Mouse (Mus musculus) stomach, postnatal 0 days (tissue): ENCODE measurements around the gene Bbc3. TPM values are rescaled to one million over a fixed set of nuclear protein-coding genes. Genes with fewer than 3 reads are reported as not detected.

Experiments
- ATAC-seq: fragments of 200-750 bp; cut with Nextera tagmentation; 2 replicates; pipeline ENCODE4 v1.8.0; 2017; ENCODE audit not compliant: low FRiP score, low TSS enrichment
- DNase-seq: peaks from one replicate; pipeline ENCODE4 v3.0.0-alpha.2; 2016; ENCODE audit warnings: low spot score
- H3K27ac ChIP-seq: fragments of 300-500 bp; sonication (generic); replicated peaks from 2 replicates; pipeline ENCODE4 v1.5.1; 2014; ENCODE audit warnings: mild to moderate bottlenecking, control low read depth
- H3K27me3 ChIP-seq: fragments of 300-500 bp; sonication (generic); 2 replicates; pipeline ENCODE4 v1.6.1; 2014; ENCODE audit warnings: low read length; ENCODE audit not compliant: control insufficient read depth, insufficient read depth
- H3K36me3 ChIP-seq: fragments of 300-500 bp; sonication (generic); 2 replicates; pipeline ENCODE4 v1.6.1; 2014; ENCODE audit warnings: low read length, mixed read lengths; ENCODE audit not compliant: control insufficient read depth, insufficient read depth
- H3K4me1 ChIP-seq: fragments of 300-500 bp; sonication (generic); replicated peaks from 2 replicates; pipeline ENCODE4 v1.6.1; 2014; ENCODE audit warnings: antibody characterized with exemption; ENCODE audit not compliant: control insufficient read depth, insufficient read depth
- H3K4me2 ChIP-seq: fragments of 300-500 bp; sonication (generic); replicated peaks from 2 replicates; pipeline ENCODE4 v1.6.1; 2014; ENCODE audit warnings: low read depth, mild to moderate bottlenecking, control low read depth, moderate library complexity
- H3K4me3 ChIP-seq: fragments of 300-500 bp; sonication (generic); 2 replicates; pipeline ENCODE4 v1.5.1; 2014; ENCODE audit warnings: low read depth, low read length, control low read depth
- H3K9ac ChIP-seq: fragments of 300-500 bp; sonication (generic); 2 replicates; pipeline ENCODE4 v1.6.1; 2014; ENCODE audit warnings: mild to moderate bottlenecking, low read length, control low read depth, mixed read lengths
- H3K9me3 ChIP-seq: fragments of 300-500 bp; sonication (generic); 2 replicates; pipeline ENCODE4 v1.6.1; 2016; ENCODE audit warnings: low read length; ENCODE audit not compliant: control insufficient read depth
- CTCF ChIP-seq: IDR thresholded peaks from 2 replicates; pipeline ENCODE4 v1.5.1; 2016; ENCODE audit warnings: antibody characterized with exemption, low read depth, mild to moderate bottlenecking, moderate library complexity
- EP300 ChIP-seq: optimal IDR thresholded peaks from 2 replicates; pipeline ENCODE3; 2016; ENCODE audit warnings: antibody characterized with exemption
- WGBS: fragments of 180-500 bp; shearing (Covaris S2); extraction: QIAGEN DNeasy Blood & Tissue Kit; methylation state at CpG from one replicate; pipeline ENCODE4 v1.1.7; 2014; 5-methylcytosine and 5-hydroxymethylcytosine counted together
- polyA plus RNA-seq: library from polyadenylated mRNA; unstranded; fragments of >200 nt; fragmentation: Nextera tagmentation; extraction: Ambion mirVana; gene quantifications from 2 replicates; pipeline ENCODE4 v1.2.1, GENCODE M21; 2015

Bbc3 gene
- polyA plus RNA-seq, 1 experiment from 2014 or later: 3.7 TPM

DNA sequence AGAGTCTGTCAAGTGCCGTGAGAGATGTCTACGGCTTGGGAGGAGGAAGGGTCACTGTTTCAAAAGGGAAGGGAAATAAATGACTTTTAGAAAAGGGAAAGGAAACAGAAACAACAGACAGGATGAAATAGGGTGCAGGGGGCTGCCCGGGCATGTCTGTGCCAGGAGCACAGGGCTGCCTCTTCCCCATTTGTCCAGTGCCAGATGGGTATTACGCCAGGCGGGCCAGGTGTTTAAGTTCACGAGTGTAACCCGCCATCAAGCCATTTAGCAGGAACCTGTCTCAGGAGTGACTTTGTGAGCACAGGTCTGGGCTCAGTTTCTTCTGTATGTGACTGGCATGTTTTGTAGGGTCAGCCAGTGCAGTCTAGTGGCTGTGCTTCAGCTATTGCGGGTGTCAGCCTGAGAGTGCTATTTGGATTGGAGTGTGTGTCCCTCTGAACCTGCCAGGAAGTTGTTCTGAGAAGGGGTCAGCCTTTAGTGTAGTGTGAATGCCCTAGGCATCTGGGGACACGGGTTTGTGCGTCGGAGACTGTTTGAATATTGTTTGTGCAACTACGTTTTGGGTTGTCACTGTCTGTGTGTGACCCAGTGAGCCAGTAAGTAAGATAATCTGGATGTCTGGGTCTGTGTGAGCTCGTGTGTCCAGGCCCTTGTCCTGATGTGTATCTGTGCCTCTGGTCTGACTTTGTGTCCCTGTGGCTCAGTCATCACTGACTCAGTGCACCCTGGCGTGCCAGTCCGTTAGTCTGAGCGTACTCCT, 543 bp downstream of the Bbc3 start:
- no peak for TF ChIP-seq EP300
- TF ChIP-seq CTCF: no peak
- Histone ChIP-seq H3K36me3 (no peaks in the 10 kb centered on the region), H3K27ac (peak overlapping the region; percentile 88; the same call in 1 of the 2 replicates), H3K9me3 (no peaks in the 10 kb centered on the region), H3K4me1 (peaks cover 12% of the 10 kb centered on the region), H3K4me3 (peak overlapping the region; percentile 72), H3K27me3 (no peaks in the 10 kb centered on the region), H3K4me2 (peak overlapping the region; percentile 100), H3K9ac (peak overlapping the region; percentile 70; the same call in 1 of the 2 replicates)
- 28% methylated on average over 16 of the region's 16 CpGs for WGBS
- no peak for DNase-seq
- no peak for ATAC-seq

DNA sequence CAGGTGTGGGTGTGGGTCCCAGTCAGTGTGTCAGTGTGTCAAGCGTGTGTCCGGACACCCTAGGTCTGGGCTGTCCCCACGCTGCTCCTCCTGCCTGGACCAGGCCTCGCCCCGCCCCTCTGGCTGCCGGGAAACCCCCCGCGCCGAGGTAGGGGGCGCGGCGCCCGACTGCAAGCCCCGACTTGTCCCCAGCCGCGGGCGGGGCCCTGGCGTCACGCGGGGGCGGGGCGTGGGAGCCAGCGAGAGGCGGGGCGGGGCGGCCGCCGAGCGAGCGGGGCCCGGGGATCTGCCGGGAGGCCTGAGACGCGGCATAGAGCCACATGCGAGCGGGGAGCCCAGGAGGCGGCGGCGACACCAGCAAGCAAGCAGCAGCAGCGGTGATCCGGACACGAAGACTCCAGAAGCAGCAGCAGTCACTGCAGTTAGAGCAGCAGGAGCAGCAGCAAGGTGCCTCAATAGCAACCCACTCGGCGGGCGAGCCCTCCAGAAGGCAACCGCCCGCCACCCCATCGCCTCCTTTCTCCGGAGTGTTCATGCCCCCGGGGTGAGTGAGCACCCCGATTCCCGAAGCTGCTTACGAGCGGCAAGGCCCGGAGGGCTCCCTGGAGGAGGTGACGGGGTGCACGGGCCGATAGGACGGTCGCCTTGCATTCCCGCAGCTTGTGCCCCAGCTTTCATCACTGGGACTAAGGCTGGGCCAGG, 1.3 kb downstream of the Bbc3 start:
- peak overlapping the region; percentile 70 for H3K9ac ChIP-seq

DNA sequence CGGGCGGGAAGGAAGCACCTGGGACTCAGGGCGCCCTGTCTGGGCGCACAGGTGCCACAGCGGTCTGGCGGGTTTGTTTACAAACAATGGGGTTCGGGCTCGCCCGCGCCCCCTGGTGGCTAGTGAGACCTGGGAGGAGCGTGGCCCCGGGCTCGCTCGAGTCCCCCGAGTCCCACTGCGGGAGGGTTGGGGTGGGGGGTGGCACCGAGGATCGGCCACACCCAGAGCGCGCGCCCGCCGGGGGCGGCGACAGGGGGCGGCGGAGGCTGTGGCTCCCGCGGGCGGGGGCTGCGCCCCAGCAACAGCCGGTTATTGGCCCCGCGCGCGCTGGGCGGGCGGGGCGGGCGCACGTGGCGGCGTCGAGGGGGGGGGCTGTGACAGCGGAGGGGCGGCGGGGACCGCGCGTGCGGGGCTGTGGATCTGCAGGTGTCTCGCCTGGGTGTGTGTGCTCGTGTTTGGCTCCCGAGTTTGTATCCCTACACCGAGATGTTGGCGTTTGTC, 1.9 kb downstream of the Bbc3 start:
- Histone ChIP-seq H3K9ac (peak overlapping the region; percentile 70), H3K27me3 (no peaks in the 10 kb centered on the region), H3K36me3 (no peaks in the 10 kb centered on the region), H3K27ac (peak overlapping the region; percentile 88), H3K9me3 (no peaks in the 10 kb centered on the region), H3K4me2 (peak overlapping the region; percentile 100), H3K4me1 (peaks cover 14% of the 10 kb centered on the region), H3K4me3 (peak overlapping the region; percentile 72)
- ATAC-seq (peak; percentile 39; the same call in 1 of the 2 replicates), DNase-seq (peak; percentile 89)
- TF ChIP-seq CTCF (peak; percentile 79), EP300 (no peak)
- WGBS: 0% methylated on average over 20 of the region's 56 CpGs

More for the DNA sequence above, 1.3 kb downstream of the Bbc3 start:
- Histone ChIP-seq H3K4me2 (peak overlapping the region; percentile 100), H3K9me3 (no peaks in the 10 kb centered on the region), H3K4me1 (peaks cover 14% of the 10 kb centered on the region), H3K36me3 (no peaks in the 10 kb centered on the region), H3K27ac (peak overlapping the region; percentile 88), H3K27me3 (no peaks in the 10 kb centered on the region), H3K4me3 (peak overlapping the region; percentile 72)
- DNase-seq: peak; percentile 91
- under 1% methylated on average over 56 of the region's 61 CpGs for WGBS
- peak; percentile 46; the same call in 1 of the 2 replicates for ATAC-seq
- TF ChIP-seq EP300 (peak; percentile 52), CTCF (0 out of 2 replicates have a peak, but pooled peaks have one; percentile 12)

DNA sequence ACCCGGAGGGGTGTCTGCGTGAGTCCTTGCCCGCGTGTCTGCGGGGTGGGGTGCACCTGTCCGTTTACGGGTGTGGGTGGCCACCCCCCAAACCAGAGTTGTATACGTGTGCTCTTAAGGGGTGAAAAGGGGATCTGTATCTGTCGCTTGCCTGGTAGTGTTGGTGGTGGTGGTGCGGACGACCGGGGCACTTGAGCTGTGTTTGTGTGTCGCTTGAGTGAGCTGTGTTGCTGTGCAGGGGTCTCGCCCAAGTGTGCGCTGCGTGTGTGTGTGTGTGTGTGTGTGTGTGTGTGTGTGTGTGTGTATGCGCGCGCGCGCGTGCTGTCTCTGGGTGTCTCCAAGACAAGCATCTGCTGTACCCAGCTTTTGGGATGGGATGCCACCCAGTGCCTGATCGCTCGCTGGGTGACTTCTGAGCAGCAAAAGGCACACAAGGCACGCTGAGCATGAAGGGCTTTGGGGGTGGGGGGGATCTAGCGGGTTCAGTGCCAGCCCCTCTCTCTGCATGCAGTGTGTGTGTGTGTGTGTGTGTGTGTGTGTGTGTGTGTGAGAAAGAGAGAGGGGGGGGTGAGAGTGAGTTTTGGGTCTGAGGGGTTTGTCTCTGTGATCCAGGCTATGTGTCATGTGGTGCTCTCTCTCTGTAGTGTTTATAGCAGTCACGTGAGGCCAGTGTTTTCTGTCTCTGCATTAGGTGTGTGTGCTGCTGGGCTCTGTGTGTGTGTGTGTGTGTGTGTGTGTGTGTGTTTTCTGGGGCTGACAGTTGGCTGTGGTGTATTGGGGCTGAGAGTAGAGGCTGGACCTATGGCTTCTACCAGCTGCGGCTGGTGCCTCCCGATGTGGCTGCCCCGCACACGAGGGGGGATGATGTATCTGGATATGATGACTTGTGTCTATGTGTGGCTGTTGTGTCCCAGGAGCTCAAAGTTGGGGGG, 2.6 kb downstream of the Bbc3 start:
- Histone ChIP-seq H3K27me3 (no peaks in the 10 kb centered on the region), H3K36me3 (no peaks in the 10 kb centered on the region), H3K4me2 (peak overlapping the region; percentile 100), H3K9ac (peak overlapping the region; percentile 70), H3K9me3 (no peaks in the 10 kb centered on the region), H3K4me3 (peak overlapping the region; percentile 72), H3K4me1 (peaks cover 14% of the 10 kb centered on the region), H3K27ac (peak overlapping the region; percentile 99)
- ATAC-seq (no peak), DNase-seq (peak; percentile 57)
- 1% methylated on average over 31 of the region's 31 CpGs for WGBS
- TF ChIP-seq EP300 (no peak), CTCF (no peak)

DNA sequence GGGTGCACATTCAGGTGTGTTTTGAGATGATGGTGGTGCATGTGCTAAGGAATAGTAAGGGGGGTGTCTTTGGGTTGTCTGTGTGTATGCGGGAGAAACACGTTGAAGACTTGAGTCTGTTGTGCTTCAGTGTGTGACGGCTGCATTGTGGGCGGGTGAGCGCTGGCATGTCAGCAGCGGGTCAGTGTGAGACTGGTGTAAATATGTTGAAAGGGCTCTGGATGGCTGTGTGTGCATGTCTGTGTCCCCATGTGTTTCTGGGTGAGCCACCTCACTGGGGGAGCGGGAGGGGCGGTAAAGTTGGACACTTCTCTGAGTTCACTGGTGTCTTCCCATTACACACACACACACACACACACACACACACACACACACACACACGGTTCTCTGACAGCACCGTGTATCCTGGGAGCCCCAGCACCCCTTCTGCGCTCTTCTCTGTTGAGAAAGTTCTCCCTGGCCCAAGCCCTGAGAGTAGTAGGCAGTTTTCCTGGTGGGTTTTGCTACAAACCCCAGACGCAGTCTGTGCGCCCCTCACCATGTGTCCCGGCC, 3.3 kb downstream of the Bbc3 start:
- H3K4me2 ChIP-seq: peak overlapping the region; percentile 100
- H3K9ac ChIP-seq: peak overlapping the region; percentile 90
- no peaks in the 10 kb centered on the region for H3K27me3 ChIP-seq
- peaks cover 14% of the 10 kb centered on the region for H3K4me1 ChIP-seq
- 3% methylated on average over 13 of the region's 14 CpGs for WGBS
- DNase-seq (peak; percentile 60), ATAC-seq (no peak)
- no peak for TF ChIP-seq CTCF
- TF ChIP-seq EP300: no peak
- H3K4me3 ChIP-seq: peak overlapping the region; percentile 72
- peaks cover under 1% of the 10 kb centered on the region; the same call in 1 of the 2 replicates for H3K36me3 ChIP-seq
- H3K9me3 ChIP-seq: no peaks in the 10 kb centered on the region
- peak overlapping the region; percentile 99 for H3K27ac ChIP-seq
